Mouse (Mus musculus) frontal cortex, adult 2 months (tissue): ENCODE data around the gene Pan2. TPM values are rescaled to one million over a fixed set of nuclear protein-coding genes. Genes with fewer than 3 reads are reported as not detected.
"Not testable (repeated sequence)": the region's sequence is repeated elsewhere in the genome, so short reads cannot be mapped to it uniquely, and the experiment has no call there.

Experiments
- DNase-seq, 2 experiments: peaks; one replicate each; pipeline ENCODE4 v3.0.0; 2022; ENCODE audit warnings: low spot score in 1 of 2; ENCODE audit errors: extremely low spot score in 1 of 2
- polyA plus RNA-seq: library from polyadenylated mRNA; depleted of rRNA; stranded (reverse); fragments of >200 nt; gene quantifications from 2 replicates; pipeline ENCODE4 v1.2.3, GENCODE M21; 2012

Gene Pan2
- polyA plus RNA-seq, 1 experiment, result 26.8 TPM

- DNase-seq, result no peak
Observed at GRCm38 (mm10) chr10:128282886-128283450, 20.2 kb upstream of the Pan2 start.

- DNase-seq, result peak in 1 of 2 experiments; percentile 76
Observed at GRCm38 (mm10) chr10:128283604-128284579, 19.2 kb upstream of the Pan2 start.

- not testable (repeated sequence) for DNase-seq
Observed at GRCm38 (mm10) chr10:128290594-128290993, 12.5 kb upstream of the Pan2 start.

GRCm38 (mm10) chr10:128296370-128297090, 6.6 kb upstream of the Pan2 start:
- no peak for DNase-seq

GRCm38 (mm10) chr10:128297221-128297620, 5.9 kb upstream of the Pan2 start:
- DNase-seq, result no peak

- no peak for DNase-seq
Observed at GRCm38 (mm10) chr10:128297622-128298021, 5.5 kb upstream of the Pan2 start.

GRCm38 (mm10) chr10:128298243-128298642, 4.9 kb upstream of the Pan2 start:
- no peak for DNase-seq

- DNase-seq, result no peak
Observed at GRCm38 (mm10) chr10:128298702-128299171, 4.4 kb upstream of the Pan2 start, which contains the start of gene Il23a. Il23a (minus strand) TSS chr10:128298752.

- no peak for DNase-seq
Observed at GRCm38 (mm10) chr10:128302357-128302756, 778 bp upstream of the Pan2 start.

- peak in 1 of 2 experiments; percentile 25 for DNase-seq
Observed at GRCm38 (mm10) chr10:128302785-128303125, 380 bp upstream of the Pan2 start.

GRCm38 (mm10) chr10:128309654-128310053, 6.5 kb downstream of the Pan2 start:
- no peak for DNase-seq

- no peak for DNase-seq
Observed at GRCm38 (mm10) chr10:128310177-128310576, 7.0 kb downstream of the Pan2 start.

- DNase-seq, result no peak
Observed at GRCm38 (mm10) chr10:128310902-128311301, 7.8 kb downstream of the Pan2 start.

GRCm38 (mm10) chr10:128315578-128315977, 12.4 kb downstream of the Pan2 start:
- DNase-seq, result no peak

GRCm38 (mm10) chr10:128321641-128322040, 18.5 kb downstream of the Pan2 start:
- no peak for DNase-seq

GRCm38 (mm10) chr10:128322141-128323108, 19.3 kb downstream of the Pan2 start, which contains the start of gene Cnpy2:
Cnpy2 (plus strand) TSS chr10:128322459.
- peak; percentile 82 for DNase-seq

GRCm38 (mm10) chr10:128323516-128323915, 20.4 kb downstream of the Pan2 start:
- DNase-seq, result no peak

- DNase-seq, result peak in 1 of 2 experiments; percentile 27
Observed at GRCm38 (mm10) chr10:128326825-128327224, 23.7 kb downstream of the Pan2 start.

- no peak for DNase-seq
Observed at GRCm38 (mm10) chr10:128327610-128328009, 24.5 kb downstream of the Pan2 start.
